ENCODE assay signal across 19 mouse cellular contexts in genomic region chr9:48653399-48654070, GRCm38 (mm10). TPM values are rescaled to one million over a fixed set of nuclear protein-coding genes. Genes with fewer than 3 reads are reported as not detected.
"Had no signal": no experiment of that assay in that cellular context is flagged by ENCODE, and none has a peak within 500 bp of the region (broad histone marks: within the 10 kb centered on the region; RNA-seq: fewer than 3 reads in every experiment).

No protein-coding gene starts in this region.

- H3K27ac ChIP-seq: kidney, postnatal 0 days; limb, embryonic 10.5 days; limb, embryonic 13.5 days; liver, embryonic 12.5 days; liver, embryonic 15.5 days; lung, embryonic 15.5 days; macrophage; neural tube, embryonic 13.5 days; stomach, embryonic 15.5 days had no signal

- H3K9ac ChIP-seq: limb, embryonic 13.5 days; liver, embryonic 12.5 days; liver, embryonic 15.5 days; lung, embryonic 15.5 days; neural tube, embryonic 13.5 days; stomach, embryonic 15.5 days had no signal

- DNase-seq: kidney, adult 18-20 months; liver; lung, postnatal 14 days; midbrain, embryonic 14.5 days; retina, postnatal 1 day; right cerebral cortex, postnatal 25 days; spleen, adult 18-20 months; thymus, postnatal 25 days had no signal

- H3K36me3 ChIP-seq: limb, embryonic 13.5 days; liver, embryonic 12.5 days; liver, embryonic 15.5 days; lung, embryonic 15.5 days; neural tube, embryonic 13.5 days; stomach, embryonic 15.5 days had no signal

- H3K4me2 ChIP-seq: limb, embryonic 13.5 days; liver, embryonic 15.5 days; lung, embryonic 15.5 days; neural tube, embryonic 13.5 days; stomach, embryonic 15.5 days had no signal

- H3K9me3 ChIP-seq: limb, embryonic 10.5 days; limb, embryonic 13.5 days; liver, embryonic 12.5 days; liver, embryonic 15.5 days; lung, embryonic 15.5 days; neural tube, embryonic 13.5 days; stomach, embryonic 15.5 days had no signal

- H3K4me3 ChIP-seq: limb, embryonic 10.5 days; limb, embryonic 13.5 days; liver, embryonic 12.5 days; liver, embryonic 15.5 days; lung, embryonic 15.5 days; myocyte; neural tube, embryonic 13.5 days; stomach, embryonic 15.5 days had no signal

- ATAC-seq: intestine, embryonic 16.5 days; liver, embryonic 12.5 days had no signal

RNA-seq across cellular contexts. Expression of gene Nnmt, which starts 48.6 kb away (rescaled TPM):
- polyA plus RNA-seq: macrophage had no signal
